In the genomic region with DNA sequence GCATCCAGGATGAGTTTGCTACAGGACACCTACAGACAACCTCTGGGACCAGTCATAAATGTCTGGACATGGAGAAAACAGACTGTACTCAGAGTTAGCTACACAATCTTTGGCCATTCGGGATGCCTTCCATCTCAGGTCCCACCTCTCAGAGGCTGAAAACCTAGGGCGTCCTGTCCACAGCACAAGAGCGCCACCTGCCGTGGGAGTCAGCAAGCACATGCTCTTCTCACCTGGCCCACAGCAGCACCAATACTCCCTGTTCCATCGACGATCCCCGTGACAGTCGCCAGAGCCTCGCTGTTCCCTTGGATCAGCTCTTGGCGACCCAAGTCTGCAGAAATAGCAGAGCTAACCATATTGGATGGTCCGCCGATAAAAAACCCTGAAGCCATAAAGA, we compare ENCODE assay signal across 8 mouse cellular contexts. TPM values are rescaled to one million over a fixed set of nuclear protein-coding genes. Genes with fewer than 3 reads are reported as not detected.
DNase-seq lines count a peak whose midpoint lies in the region; ATAC-seq lines count a peak whose summit lies in the region.

No protein-coding gene starts in this region.

- H3K4me2 ChIP-seq in hindbrain, embryonic 11.5 days (replicated peaks; ENCODE audit: low read depth, low read length) = no peak overlapping the region

- H3K36me3 ChIP-seq in hindbrain, embryonic 11.5 days (ENCODE audit: control insufficient read depth, insufficient read depth, low read length) = no peaks in the 10 kb centered on the region

- no peaks in the 10 kb centered on the region for H3K27me3 ChIP-seq in hindbrain, embryonic 11.5 days (ENCODE audit: control insufficient read depth, insufficient read depth, low read length)

- WGBS in hindbrain, embryonic 11.5 days = 25% methylated on average over 12 of the region's 12 CpGs

- no peak overlapping the region for H3K9ac ChIP-seq in hindbrain, embryonic 11.5 days (ENCODE audit: low read depth, low read length)

- H3K4me1 ChIP-seq in hindbrain, embryonic 11.5 days (replicated peaks; ENCODE audit: control insufficient read depth, insufficient read depth, low read length) = peaks cover 19% of the 10 kb centered on the region

- no peak overlapping the region for H3K27ac ChIP-seq in hindbrain, embryonic 11.5 days (ENCODE audit: low read depth, low read length)

- H3K9me3 ChIP-seq in hindbrain, embryonic 11.5 days (ENCODE audit: control insufficient read depth, low read length) = no peaks in the 10 kb centered on the region

- no peak overlapping the region for H3K4me3 ChIP-seq in hindbrain, embryonic 11.5 days (ENCODE audit: low read depth, low read length)

- DNase-seq in MEL-GATA-1-ER (ENCODE audit: extremely low read depth, low read depth) = peak; percentile 29
- peak; percentile 91 for DNase-seq in cerebellum, adult 8-10 months
- DNase-seq in hindbrain, embryonic 11.5 days (ENCODE audit: low spot score) = peak; percentile 91
- peak; percentile 77 for DNase-seq in layer of hippocampus, adult 9-10 months (ENCODE audit: low spot score)
- peak; percentile 87 for DNase-seq in lung, postnatal 10 days
- peak; percentile 83 for DNase-seq in ovary, postnatal 36 days (ENCODE audit: low spot score)
- peak; percentile 85 for DNase-seq in thymus, postnatal 25 days

- ATAC-seq in frontal cortex, adult (ENCODE audit: low TSS enrichment) = peak; percentile 87
- ATAC-seq in hindbrain, embryonic 11.5 days (ENCODE audit: low FRiP score) = peak; percentile 39

RNA-seq across cellular contexts. Expression of gene Slc37a3, which starts 33.5 kb away (rescaled TPM):
- polyA plus RNA-seq in hindbrain, embryonic 11.5 days (2014; fragmentation: Nextera tagmentation; extraction: Ambion mirVana) = 47.0 and 50.3 TPM in 2 replicates

RNA-seq across cellular contexts. Expression of gene Rab19, which starts 37.0 kb away (rescaled TPM):
- polyA plus RNA-seq in hindbrain, embryonic 11.5 days (2014; fragmentation: Nextera tagmentation; extraction: Ambion mirVana) = 0.39 and 0.74 TPM in 2 replicates

Comparison
In these comparisons a context has a peak if more than half of its experiments do, and no peak if none do; other contexts are left out.
1. DNase-seq: peak in every context shown above with its lines; median percentile 91 in cerebellum, adult 8-10 months; 91 in hindbrain, embryonic 11.5 days; 87 in lung, postnatal 10 days; 85 in thymus, postnatal 25 days; 83 in ovary, postnatal 36 days; 77 in layer of hippocampus, adult 9-10 months; 29 in MEL-GATA-1-ER.